Mouse (Mus musculus): Measurements from ENCODE around the gene Tagln2. TPM values are rescaled to one million over a fixed set of nuclear protein-coding genes. Genes with fewer than 3 reads are reported as not detected.

Gene Tagln2
- total RNA-seq, 2 experiments from 2014 or later, result 171 to 269 TPM

DNA sequence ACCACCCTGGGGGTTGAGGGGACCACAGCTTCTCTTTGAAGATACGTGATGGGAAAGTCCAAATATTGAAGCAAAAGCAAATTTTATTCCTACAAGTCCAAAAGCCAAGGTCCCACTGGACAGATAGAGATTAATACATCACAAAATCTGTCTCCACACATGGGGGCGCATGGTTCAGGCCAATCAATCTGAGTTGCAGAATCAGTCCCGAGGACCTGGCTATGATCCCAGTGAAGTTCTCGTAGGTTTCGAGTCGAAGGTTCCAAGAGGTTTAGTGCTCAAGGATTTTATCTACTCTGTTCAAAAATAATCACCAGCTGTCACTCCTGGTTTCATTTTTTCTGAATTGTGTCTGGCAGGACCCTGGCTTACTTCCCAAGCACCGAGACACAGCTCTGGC is 51.2 kb downstream of the Tagln2 start:
- ATAC-seq (replicated peaks; ENCODE audit: low FRiP score, low TSS enrichment, poor library complexity, severe bottlenecking), result no peak

DNA sequence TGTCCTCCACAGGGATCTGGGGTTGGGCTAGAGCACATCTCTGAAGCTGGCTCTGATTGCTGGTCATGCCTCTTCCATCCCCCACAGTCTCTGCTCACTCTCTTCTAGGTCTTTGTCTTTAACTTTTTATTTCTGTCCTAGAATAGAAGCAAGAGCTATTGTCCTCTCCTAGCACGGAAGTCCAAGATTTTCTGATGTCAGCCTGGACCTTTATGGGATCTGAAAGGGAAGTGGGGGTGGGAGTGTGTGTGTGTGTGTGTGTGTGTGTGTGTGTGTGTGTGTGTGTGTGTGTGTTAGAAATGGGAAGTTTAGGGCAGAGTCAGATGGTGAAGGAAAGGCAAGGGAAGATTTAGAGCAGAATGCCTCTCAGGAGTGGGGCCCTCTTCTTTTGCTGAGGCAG is 52.8 kb downstream of the Tagln2 start:
- no peak for ATAC-seq (replicated peaks; ENCODE audit: low FRiP score, low TSS enrichment, poor library complexity, severe bottlenecking)

DNA sequence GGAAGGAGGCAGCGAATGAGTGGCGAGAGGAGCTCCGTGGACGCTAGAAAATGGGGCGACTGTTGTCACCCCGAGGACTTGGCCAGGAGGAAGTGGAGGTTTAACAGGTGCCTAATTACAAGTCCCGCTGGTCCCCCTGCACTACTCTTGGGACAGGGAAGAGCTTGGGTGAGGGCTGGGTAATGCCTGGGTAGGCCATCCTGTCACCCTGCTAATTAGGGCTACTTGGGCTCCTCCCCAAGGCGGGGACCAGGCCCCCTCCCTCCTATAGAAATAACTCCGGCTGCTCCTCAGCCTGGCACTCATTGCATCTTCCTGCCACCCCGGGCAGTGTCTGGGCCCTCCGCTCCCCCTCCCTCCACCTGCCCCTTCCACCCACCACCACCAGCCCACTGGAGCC is 55.8 kb downstream of the Tagln2 start, which contains the start of gene Vsig8:
TSS of gene Vsig8 (plus strand) at position 301 of the 400 bp plus-strand sequence.
- ATAC-seq (replicated peaks; ENCODE audit: low FRiP score, low TSS enrichment, poor library complexity, severe bottlenecking), result no peak

Other genes starting within 250 kb of the Tagln2 start
- gene Atp1a4, start 241.6 kb upstream of the Tagln2 start, total RNA-seq (2014; fragmentation: Nextera tagmentation), result not detected in 2 replicates
- gene Atp1a4, start 241.6 kb upstream of the Tagln2 start, total RNA-seq (2017), result not detected in 2 replicates
- 9.3 and 23.6 TPM in 2 replicates for gene Igsf8, start 238.4 kb upstream of the Tagln2 start, total RNA-seq (2014; fragmentation: Nextera tagmentation)
- gene Igsf8, start 238.4 kb upstream of the Tagln2 start, total RNA-seq (2017), result 9.7 and 16.4 TPM in 2 replicates
- gene Atp1a2, start 202.0 kb upstream of the Tagln2 start, total RNA-seq (2014; fragmentation: Nextera tagmentation), result not detected in 2 replicates
- gene Atp1a2, start 202.0 kb upstream of the Tagln2 start, total RNA-seq (2017), result not detected in 2 replicates
- gene Kcnj9, start 170.7 kb upstream of the Tagln2 start, total RNA-seq (2014; fragmentation: Nextera tagmentation), result not detected in 2 replicates
- gene Kcnj9, start 170.7 kb upstream of the Tagln2 start, total RNA-seq (2017), result not detected in 2 replicates
- not detected in 2 replicates for gene Kcnj10, start 158.8 kb upstream of the Tagln2 start, total RNA-seq (2014; fragmentation: Nextera tagmentation)
- gene Kcnj10, start 158.8 kb upstream of the Tagln2 start, total RNA-seq (2017), result 0.15 and 0.75 TPM in 2 replicates
- 12.9 and 18.2 TPM in 2 replicates for gene Pigm, start 123.5 kb upstream of the Tagln2 start, total RNA-seq (2014; fragmentation: Nextera tagmentation)
- gene Pigm, start 123.5 kb upstream of the Tagln2 start, total RNA-seq (2017), result 16.4 and 16.8 TPM in 2 replicates
- not detected in 2 replicates for gene Slamf9, start 24.7 kb upstream of the Tagln2 start, total RNA-seq (2014; fragmentation: Nextera tagmentation)
- not detected in 2 replicates for gene Slamf9, start 24.7 kb upstream of the Tagln2 start, total RNA-seq (2017)
- gene Igsf9, start 18.3 kb upstream of the Tagln2 start, total RNA-seq (2014; fragmentation: Nextera tagmentation), result not detected in 2 replicates
- gene Igsf9, start 18.3 kb upstream of the Tagln2 start, total RNA-seq (2017), result 0.09 TPM in 1 of 2 replicates, not detected in the other
- gene Cfap45, start 20.8 kb downstream of the Tagln2 start, total RNA-seq (2014; fragmentation: Nextera tagmentation), result not detected in 2 replicates
- 0.75 TPM in 1 of 2 replicates, not detected in the other for gene Cfap45, start 20.8 kb downstream of the Tagln2 start, total RNA-seq (2017)
- gene Vsig8, start 55.9 kb downstream of the Tagln2 start, total RNA-seq (2014; fragmentation: Nextera tagmentation), result not detected in 2 replicates
- not detected in 2 replicates for gene Vsig8, start 55.9 kb downstream of the Tagln2 start, total RNA-seq (2017)
- not detected in 2 replicates for gene Slamf8, start 90.5 kb downstream of the Tagln2 start, total RNA-seq (2014; fragmentation: Nextera tagmentation)
- gene Slamf8, start 90.5 kb downstream of the Tagln2 start, total RNA-seq (2017), result not detected in 2 replicates
- not detected in 2 replicates for gene Fcrl6, start 102.5 kb downstream of the Tagln2 start, total RNA-seq (2014; fragmentation: Nextera tagmentation)
- not detected in 2 replicates for gene Fcrl6, start 102.5 kb downstream of the Tagln2 start, total RNA-seq (2017)
- 2.7 and 8.0 TPM in 2 replicates for gene Dusp23, start 132.9 kb downstream of the Tagln2 start, total RNA-seq (2014; fragmentation: Nextera tagmentation)
- 0.76 and 1.6 TPM in 2 replicates for gene Dusp23, start 132.9 kb downstream of the Tagln2 start, total RNA-seq (2017)
- not detected in 2 replicates for gene Crp, start 198.0 kb downstream of the Tagln2 start, total RNA-seq (2014; fragmentation: Nextera tagmentation)
- gene Crp, start 198.0 kb downstream of the Tagln2 start, total RNA-seq (2017), result not detected in 2 replicates

Data from megakaryocyte-erythroid progenitor cell, adult 5-6 weeks (primary cell).